Mouse (Mus musculus) mature B cell (primary cell): Measurements from ENCODE around the gene Sdhb.

Source experiments
- in situ Hi-C: fragments of 300-500 bp; cut with MboI; formaldehyde crosslinking; loops from 2 replicates; pipeline ENCODE4 v1.14.3; 2019

Gene Sdhb

DNA sequence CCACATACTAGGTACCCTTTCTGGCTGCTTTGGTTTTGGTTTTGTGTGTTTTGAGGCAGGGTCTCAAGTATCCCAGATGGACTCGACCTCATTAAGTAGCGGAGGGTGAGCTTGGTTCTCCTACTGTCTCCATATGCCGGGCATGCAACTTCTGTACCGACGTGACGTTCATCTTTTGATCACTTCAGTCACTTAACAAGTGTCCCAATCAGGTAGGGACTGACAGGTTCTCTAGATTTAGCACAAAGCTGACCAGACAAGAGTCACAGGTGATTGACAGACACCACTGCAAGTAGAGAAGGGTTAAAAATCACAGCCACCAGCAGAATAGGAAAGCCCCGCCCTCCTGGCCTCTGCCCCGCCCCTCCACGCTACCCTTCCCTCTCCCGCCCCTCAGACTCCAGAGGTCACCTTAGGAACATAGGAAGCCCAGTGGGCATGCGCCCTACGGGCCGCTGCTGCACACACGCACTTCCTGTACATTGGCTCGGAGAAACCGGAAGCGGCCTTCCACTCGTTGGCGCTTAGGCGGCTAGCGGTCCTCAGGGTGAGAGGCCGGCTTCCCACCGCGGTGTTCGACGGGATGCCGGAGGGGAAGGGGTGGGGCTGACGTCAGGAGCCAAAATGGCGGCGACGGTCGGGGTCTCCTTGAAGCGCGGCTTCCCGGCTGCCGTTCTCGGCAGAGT lies at the start of gene Sdhb:
Gene Sdhb, plus strand, starts transcription at position 423 of the 686 bp plus-strand sequence.
- in situ Hi-C loops = no loop called here

DNA sequence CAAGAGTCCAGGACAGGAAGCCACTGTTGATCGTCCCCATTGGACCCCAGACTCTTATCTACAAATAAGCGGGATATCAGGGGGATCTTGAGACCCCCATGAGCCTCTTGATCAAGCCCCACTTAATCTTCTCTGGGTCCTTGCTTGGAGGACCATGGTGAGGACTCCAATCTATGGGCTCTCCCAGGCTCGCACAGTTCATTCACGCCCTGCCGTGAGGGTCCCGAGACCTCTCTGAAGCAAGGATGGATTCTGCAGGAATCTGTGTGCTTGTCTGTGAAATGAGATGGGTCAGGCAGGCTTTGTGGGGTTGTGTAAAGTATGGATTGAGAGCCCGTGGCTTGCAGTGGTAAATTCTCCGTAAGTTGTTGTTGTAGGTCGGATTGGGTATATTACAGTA lies 49.6 kb upstream of the Sdhb start:
- in situ Hi-C loops = no loop called here

- in situ Hi-C loops = no loop called here
These were observed 48.7 kb upstream of the Sdhb start for GRCm38 (mm10) chr4:140912271-140912833.

DNA sequence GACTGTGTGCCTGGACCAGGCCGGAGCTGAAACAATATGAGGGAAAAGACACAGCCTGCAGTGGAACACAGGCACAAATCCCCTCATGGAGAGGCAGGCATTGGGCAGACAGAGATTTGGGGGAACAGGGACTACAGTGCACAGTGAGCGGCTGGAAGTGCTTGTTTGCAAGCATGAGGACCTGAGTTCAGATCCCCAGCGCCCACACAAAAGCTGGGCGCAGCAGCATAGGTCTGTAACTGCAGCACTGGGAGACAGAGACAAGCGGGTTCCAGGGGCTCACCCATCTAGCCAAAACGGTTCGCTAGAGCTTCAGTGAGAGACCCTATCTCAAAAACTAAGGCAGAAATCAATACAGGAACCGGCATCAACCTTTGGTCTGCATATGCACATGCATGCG lies 47.4 kb upstream of the Sdhb start:
- in situ Hi-C loops = no loop called here

DNA sequence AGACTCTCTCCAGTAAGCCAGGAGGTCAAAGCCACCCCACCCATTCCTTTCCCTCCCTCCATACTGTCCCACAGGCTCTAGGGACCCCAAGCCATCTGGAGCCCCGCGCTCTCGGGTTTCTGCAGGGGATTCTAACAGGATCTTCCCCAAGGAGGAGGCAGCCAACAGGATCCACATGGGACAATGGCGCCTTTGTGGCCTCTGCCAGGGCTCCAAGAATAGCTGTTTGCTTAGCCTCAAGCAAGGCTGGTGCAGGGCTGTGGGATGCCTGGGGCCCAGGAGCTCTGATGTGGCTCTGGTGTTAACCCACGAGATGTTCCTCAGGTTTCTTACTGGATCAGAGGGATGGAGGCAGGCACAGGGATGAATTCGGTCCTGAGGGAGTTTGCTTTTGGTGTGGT lies 46.3 kb upstream of the Sdhb start:
- in situ Hi-C loops = no loop called here

- in situ Hi-C loops = no loop called here
These were observed 45.8 kb upstream of the Sdhb start for GRCm38 (mm10) chr4:140915235-140915634.

DNA sequence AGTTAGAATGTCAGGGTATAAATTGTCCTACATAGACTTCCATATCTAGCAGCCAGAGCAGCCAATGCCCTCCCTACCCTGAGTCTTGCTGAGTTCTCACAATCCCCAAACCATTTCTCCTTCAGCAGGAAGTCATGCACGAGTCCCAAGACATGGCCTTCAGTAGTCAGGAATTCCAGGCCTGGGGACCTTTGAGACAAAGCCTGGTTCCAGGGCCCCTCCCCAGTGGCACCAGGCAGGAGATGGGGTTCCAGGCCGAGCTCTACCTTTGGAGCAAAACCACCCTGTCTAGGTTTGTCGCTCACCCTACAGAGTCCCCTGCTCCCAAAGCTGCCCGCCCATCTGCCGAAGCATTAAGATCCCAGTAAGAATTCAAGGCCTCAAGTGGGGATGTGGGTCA lies 44.7 kb upstream of the Sdhb start:
- in situ Hi-C loops = no loop called here

DNA sequence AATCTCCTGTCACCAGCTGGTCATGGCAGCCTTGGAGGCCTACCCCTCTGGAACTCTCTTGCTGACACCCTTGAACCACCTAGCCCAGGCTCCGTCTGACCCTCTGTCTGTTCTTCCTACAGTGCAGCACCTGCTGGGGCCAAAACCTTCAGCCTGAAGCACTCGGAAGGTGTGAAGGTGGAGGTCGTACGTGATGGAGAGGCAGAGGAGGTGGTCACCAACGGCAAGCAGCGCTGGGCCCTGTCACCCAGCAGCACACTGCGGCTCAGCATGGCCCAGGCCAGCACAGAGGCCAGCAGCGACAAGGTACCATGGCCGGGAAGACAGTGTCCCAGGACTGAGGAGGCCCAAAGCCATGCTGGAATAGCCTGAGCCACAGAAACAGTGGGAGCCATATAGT lies 43.6 kb upstream of the Sdhb start:
- in situ Hi-C loops = no loop called here

- in situ Hi-C loops = no loop called here
These were observed 40.8 kb upstream of the Sdhb start for GRCm38 (mm10) chr4:140919974-140920836.

GRCm38 (mm10) chr4:140922508-140922907 lies 38.5 kb upstream of the Sdhb start:
- in situ Hi-C loops = no loop called here

DNA sequence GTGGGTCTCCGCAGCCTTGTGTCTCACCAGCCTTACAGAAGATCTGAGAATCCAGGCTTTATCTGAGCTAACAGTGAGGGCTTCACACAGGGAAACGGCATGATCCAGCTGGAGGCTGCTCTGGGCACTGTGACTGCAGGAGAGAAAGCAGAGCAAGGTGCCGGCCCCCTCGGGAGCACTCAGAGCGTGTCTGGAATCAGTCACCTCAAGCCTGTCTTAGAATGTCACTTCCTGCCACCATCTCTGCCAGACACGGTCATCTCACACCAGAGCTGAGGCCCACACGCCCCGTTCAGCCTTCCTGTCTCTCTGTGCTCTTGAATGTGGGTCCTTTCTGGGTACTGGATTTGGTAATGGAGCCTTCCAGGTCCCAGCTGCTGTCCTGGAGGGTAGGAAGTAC lies 35.4 kb upstream of the Sdhb start:
- in situ Hi-C loops = no loop called here

- in situ Hi-C loops = no loop called here
These were observed 32.7 kb upstream of the Sdhb start for GRCm38 (mm10) chr4:140928349-140928748.

GRCm38 (mm10) chr4:140929745-140930144 lies 31.3 kb upstream of the Sdhb start:
- in situ Hi-C loops = no loop called here

GRCm38 (mm10) chr4:140930900-140931470 lies 30.0 kb upstream of the Sdhb start:
- in situ Hi-C loops = no loop called here

DNA sequence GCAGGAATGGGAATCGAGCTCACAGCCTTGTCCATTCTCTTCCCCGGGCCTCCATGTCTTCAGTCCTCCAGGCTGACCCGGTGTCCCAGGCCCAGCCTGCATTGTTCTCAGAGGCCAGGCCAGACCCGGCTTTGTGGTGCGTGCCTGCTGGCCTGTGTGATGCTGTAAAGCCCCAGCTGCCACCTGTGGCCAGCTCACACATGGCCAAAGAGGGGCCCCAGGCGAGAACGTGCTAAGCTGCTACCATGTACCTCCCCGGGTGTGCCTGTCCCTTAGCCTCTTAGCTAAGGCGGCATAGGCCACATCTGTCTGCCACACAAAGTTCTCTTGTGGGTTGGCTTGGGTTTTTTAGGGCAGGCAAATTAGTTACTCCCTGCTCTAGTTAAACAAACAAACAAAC lies 25.4 kb upstream of the Sdhb start:
- in situ Hi-C loops = no loop called here

DNA sequence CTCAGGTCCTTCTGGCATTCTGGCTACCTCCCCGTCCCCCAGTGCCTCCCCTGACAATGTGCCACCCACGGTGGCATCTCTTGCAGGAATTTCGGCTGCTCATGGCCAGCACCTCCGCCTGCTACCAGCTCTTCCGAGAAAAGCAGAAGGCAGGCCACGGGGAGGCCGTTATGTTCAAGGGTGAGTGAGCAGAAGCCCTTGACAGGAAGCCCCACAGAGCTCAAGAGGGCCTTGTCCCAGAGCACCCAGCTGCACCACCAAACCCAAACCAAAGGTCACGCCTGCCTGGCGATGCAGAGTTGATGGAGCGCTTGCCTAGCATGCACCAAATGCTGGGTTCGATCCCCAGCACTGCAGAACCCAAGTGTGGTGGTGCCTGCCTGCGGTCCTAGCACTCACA lies 16.6 kb upstream of the Sdhb start:
- in situ Hi-C loops = no loop called here

GRCm38 (mm10) chr4:140944961-140945442 lies 16.0 kb upstream of the Sdhb start:
- in situ Hi-C loops = no loop called here

GRCm38 (mm10) chr4:140945571-140945970 lies 15.4 kb upstream of the Sdhb start:
- in situ Hi-C loops = no loop called here

DNA sequence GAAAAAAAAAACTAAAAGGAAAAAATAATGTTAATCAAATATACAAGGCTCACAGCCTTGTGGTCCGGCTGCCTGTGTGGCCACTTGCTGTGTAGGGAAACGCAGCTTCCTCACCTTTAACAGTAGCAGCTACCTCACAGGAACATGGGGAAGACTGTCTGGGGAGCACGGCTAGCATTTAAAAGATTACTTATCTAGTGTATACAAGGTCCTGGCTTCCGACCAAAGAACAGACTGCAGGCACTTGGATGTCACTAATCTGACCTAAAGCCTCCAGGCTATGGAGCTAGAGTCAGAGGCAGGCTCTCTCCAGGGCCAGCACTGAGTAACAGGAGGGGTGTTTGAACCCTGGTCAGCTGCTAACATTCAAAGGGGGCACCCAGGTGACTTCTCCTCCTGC lies 15.0 kb upstream of the Sdhb start:
- in situ Hi-C loops = no loop called here

- in situ Hi-C loops = no loop called here
These were observed 14.3 kb upstream of the Sdhb start for GRCm38 (mm10) chr4:140946580-140947205.

GRCm38 (mm10) chr4:140947487-140948440 lies 13.2 kb upstream of the Sdhb start:
- in situ Hi-C loops = no loop called here
